Mouse (Mus musculus) ES-Bruce4 (cell line): ENCODE results near the gene Ddx4.

ENCODE experiments used
- CTCF ChIP-seq: IDR thresholded peaks from one replicate; pipeline ENCODE4 v1.8.1; 2011; ENCODE audit warnings: low read depth, low read length
- EP300 ChIP-seq: IDR thresholded peaks from 2 replicates; pipeline ENCODE4 v1.6.1; 2011; ENCODE audit warnings: low read depth, low read length; ENCODE audit not compliant: insufficient read depth
- POLR2A ChIP-seq: IDR thresholded peaks from one replicate; pipeline ENCODE4 v1.8.1; 2011; ENCODE audit warnings: low read length; ENCODE audit not compliant: insufficient read depth

GRCm38 (mm10) chr13:112660574-112661381, 8.5 kb upstream of the Ddx4 start, which contains the start of gene Slc38a9:
- no peak for TF ChIP-seq EP300
- peak; percentile 63 for TF ChIP-seq POLR2A
- TF ChIP-seq CTCF = no peak
